Mouse (Mus musculus) retina, postnatal 1 day (tissue): ENCODE measurements around the gene Bsdc1.

Experiments
- DNase-seq: peaks from one replicate; pipeline ENCODE4 v3.0.0-alpha.2; 2012

Bsdc1 gene

GRCm38 (mm10) chr4:129481090-129481489 lies 19.7 kb downstream of the Bsdc1 start:
- no peak for DNase-seq

DNA sequence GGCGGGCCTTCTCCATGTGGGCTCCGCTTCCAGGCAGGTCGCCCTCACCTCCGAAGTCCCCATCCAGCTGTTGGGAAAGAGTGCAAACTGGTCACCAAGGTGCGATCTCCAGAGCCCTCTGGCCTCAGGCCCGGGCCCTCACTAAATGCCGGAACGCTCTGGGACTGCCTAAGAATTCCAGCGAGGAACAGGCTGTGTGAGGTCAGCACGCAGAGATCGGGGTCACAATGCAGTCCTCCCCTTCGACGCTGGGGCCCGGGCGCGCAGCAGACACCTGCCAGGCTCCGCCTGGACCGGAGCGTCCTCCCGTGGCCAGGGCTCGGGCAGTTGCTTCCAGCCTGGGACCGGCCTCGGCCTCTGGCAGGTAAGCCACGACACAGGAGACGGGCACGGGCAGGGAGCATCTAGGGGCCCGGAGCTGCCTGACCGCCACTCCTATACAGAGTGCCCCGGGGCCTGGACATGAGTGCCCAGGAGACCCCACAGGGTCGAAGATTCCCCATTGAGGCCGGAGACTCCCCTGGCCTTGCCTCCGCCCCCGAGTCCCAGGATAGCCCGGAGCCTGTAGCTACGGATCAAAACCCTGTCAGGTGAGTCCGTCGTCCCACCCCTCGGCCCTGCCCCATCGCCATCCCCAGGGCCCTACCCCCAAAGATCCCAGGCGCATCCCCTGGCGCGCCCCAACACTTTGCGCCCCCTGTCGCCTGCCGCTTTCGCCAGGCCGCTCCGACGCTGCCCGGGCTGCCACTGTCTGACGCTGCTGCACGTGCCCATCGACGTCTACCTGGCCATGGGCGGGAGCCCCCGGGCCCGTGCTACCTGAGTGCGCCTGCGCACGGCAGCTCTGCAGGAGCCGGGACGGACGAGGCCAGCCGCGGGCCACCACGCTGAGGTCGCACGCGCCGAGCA lies 29.8 kb downstream of the Bsdc1 start, which contains the start of the genes Tssk3 and Fam229a:
Tssk3 (minus strand) TSS at position 51 of the 909 bp plus-strand sequence.
Fam229a (plus strand) TSS at position 219 of the 909 bp plus-strand sequence.
- peak; percentile 65 for DNase-seq

GRCm38 (mm10) chr4:129494681-129495080 lies 33.3 kb downstream of the Bsdc1 start:
- peak; percentile 14 for DNase-seq

DNA sequence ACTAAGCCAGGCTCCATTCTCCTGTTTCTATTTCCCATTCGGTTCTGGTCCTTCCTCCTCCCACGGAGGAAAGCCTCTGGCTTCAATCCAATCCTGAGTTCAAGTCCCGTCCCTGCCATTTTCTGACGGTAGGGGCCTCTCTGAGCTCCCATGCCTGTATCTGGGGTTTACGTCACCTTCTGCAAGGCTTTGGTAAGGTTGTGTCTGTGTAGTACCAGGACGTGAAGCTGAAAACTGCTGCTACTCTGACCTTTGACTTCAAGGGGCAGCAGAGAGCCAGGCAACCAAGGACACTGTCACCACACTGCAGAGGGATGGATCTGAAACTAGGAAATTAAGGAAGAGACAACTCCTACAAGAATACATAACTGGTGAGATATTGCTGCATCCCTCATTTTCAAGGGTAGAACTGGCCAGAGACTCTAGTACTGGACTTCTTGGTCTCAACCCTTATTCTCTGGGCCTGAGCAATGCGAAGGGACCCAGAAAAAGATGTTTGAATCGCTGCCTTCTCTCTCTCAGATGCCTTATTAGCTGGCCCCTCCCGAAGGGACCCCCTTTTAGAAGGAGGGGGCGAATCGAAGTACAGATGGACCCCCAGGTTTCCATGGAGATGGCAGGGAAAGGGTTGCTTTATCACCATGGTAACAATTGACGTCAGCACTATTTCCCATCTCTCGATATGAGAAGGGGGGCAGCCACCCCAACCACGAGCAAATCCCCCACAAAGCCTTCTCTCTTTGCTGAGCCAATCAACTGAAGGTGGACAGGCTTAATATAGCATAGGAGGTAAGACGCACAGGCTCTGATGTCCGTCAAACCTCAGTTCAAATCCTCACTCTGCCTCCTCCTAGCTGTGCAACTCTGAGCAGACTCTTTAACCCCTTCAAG lies 34.5 kb downstream of the Bsdc1 start:
- DNase-seq: peak; percentile 62

DNA sequence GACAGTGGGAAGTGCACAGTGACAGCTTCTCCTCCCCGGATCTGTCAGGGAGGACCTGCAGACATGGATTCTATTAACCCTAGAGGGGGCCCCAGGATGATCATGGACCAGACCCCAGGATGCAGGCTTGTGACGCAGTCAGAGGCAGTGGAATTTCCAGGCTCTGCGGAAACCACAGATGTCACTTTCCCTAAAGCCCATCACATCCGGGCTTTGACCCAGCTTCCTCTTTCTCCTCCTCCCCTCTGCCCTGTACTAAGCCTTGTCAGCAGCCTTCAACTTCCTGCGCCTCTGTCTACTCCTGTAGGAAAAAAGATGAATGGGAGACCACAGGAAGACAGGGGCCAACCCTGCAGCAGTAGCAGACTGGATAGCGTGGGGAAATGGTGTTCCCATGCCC lies 35.2 kb downstream of the Bsdc1 start:
- DNase-seq: no peak

- no peak for DNase-seq
Observed at GRCm38 (mm10) chr4:129498941-129499340, 37.6 kb downstream of the Bsdc1 start.

- no peak for DNase-seq
Observed at GRCm38 (mm10) chr4:129500017-129500416, 38.6 kb downstream of the Bsdc1 start.

GRCm38 (mm10) chr4:129500607-129501566 lies 39.5 kb downstream of the Bsdc1 start:
- DNase-seq: peak; percentile 92

DNA sequence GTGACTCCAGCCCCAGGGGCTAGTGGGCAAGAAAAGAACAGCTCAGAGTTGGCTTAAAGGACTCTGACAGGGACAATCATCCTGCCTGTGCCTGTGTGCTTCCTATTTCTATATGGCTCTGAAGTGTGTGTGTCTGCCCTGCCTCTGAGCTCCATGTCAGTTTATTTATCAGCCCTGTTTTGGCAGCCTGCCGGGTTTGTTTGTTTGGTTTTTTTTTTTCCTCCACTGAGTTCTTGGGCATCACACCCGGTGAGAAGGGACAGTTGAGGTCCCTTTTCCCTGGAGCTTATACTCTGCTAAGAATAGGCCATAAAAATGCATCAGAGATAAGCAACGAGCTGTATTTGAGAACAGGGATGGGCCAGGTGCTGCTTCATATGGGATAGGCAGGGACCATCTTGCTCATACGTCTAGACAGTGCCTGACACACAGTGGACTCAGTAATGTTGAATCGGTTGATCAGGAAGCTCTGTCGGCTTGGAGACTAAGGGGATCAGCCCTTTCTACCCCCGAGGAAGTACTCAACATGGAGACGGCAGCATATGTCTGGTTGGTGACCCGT lies 41.0 kb downstream of the Bsdc1 start:
- no peak for DNase-seq

DNA sequence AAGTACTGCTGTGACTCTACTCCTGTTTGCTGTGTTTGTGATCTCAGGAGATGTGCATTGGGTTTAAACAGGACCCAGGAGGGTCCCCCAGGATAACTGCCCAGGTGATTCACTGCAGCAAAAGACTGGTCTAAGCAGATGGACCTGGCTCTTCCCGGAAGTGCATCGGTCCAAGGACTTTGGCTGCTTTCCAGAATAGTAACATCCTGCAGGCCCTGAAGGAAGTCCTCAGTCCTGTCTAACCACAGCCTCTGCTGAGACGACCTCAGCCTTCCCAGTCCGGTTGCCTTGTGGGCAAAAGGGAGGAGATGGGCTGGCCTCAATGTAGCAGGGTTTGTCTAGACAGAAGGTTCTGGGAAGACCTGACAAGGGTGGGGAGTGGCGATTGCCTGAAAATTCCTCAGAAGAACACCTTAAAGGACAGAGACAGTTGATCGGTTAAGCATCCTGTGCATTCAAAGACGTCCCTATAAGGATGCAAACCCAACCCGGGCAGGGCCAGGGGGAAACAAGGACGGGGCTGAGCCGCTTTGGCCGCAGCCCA lies 41.6 kb downstream of the Bsdc1 start:
- no peak for DNase-seq

DNA sequence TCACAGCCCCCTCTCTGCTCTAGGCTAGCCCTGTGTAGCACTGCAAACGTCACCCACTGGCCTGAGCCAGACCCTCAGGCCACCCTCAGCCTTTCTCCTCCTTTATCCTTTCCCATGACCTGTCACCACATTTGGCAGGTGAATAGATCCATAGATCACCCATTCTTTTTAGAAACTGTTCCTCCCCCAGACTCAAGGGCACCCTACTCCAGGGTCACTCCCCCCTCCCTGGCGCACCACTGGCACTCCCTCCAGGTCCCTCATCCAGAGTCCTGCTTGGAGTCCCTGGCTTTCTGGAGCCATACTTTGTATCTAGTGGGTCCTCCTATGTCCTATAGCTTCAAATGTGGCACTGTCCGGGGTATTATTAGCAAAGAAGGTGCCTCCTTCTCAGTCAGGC lies 44.1 kb downstream of the Bsdc1 start:
- no peak for DNase-seq

GRCm38 (mm10) chr4:129507434-129508236 lies 46.3 kb downstream of the Bsdc1 start:
- no peak for DNase-seq

DNA sequence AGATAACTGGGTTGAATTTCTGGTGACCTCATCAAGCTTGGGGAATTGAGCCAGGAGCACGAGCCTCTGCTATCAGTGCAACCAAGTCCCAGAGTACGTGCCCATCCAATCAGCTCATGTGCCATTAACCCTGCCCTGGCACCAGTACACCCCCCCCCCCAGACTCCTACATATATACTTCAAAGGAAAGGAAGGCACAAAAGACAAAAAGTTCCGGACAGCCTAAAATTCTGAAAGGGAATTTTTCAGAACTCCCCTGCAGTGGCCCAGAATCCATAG lies 46.8 kb downstream of the Bsdc1 start:
- DNase-seq: no peak

DNA sequence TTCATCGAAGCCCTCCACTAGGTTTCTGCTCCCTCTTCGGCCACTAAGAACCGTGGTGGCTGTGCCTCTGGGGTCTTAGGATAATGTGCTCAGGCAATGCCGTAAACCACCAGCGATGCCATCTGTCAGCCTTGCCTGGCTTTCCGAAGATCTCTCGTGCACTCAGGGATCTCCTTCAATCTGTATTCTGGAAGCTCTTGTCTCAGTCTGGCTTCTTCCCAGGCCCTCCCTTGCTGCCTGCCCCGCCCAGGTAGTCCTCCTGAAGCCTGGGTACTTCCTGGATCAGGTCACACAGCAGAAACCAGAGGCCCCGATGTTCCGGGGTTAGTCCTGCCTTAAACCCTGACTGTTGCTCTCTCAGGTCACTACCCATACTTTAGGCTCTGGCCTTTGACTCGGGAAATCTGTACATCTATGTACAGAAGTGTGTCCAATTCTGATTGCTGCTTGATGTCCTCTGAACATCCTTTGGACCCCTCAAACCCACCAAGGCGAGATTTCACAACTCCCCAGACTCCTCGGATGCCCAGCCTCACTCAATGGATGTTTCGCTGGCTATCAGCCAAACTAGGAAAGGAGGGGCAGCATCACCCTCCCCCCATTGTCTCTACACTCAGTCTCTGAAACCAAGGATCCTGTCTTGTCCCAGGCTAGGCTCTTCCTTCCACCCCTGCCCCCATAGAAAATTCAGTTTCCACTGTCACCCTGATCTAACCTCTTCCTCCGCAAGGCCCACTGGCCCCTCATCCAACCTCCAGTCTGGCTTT lies 47.6 kb downstream of the Bsdc1 start:
- DNase-seq: peak; percentile 65

GRCm38 (mm10) chr4:129509650-129510049 lies 48.3 kb downstream of the Bsdc1 start:
- no peak for DNase-seq

GRCm38 (mm10) chr4:129510723-129511412 lies 49.5 kb downstream of the Bsdc1 start:
- DNase-seq: peak; percentile 60

DNA sequence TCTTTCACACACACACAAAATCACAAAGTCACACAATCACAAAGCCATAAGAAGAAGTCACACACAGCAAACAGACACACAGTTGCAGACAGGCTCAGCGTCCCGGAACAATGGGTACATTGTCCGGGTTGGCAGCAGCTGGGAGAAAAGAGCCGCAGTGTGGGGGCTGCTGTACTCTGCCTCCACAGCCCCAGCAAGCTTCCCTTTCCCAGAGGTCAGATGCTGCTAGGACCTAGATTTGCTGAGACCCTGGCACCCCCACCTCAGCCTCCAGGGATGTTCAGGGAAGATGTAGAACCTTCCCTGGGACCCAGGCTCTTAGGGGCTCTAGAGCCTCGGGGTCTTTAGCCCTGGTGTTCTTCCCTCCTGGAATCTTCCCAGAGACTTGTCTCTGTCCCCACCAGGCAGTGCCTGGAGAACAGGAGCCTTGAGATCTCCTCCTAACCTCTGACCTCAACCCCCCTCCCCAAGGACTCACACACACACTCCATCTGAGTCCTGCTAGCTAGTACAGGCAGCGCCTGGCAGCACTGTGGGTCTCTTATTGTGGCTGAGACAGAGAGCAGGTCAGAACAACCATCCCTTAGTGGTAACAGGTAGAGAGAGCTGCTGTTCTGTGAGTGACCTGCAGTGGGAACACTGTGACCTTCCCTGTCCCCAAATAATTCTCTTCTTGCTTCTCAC lies 50.2 kb downstream of the Bsdc1 start:
- peak; percentile 78 for DNase-seq

DNA sequence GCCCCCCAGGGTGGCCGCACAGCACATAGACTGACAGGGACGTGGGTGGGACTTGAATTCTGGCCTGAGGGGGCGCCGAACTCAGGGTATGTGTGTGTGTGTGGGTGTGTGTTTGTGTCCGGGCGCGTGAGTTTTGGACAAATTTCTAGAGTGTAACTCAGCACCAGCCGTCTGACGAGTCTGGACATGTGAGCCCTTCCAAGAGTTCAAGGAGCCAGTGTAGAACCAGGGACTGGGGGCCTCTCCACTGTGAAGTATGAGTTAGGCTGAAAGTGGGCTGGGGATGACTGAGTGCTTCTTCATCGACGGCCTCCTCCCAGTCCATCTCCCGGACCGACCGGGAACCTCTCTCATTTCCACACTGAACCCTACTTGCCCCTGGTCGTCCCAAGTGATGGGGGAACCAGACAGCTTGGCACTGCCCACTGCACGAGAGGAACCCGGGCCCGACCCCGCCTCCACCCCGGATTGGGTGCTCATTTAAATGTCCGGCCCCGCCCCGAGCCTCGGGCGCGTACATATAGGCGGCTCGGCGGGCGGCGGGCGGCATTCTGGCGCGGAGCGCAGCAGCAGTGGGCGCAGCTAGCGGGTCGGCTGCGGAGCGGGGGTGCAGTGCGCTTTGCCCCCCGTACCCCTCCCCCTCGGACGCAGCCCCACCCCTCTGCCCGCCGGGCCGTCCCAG lies 51.8 kb downstream of the Bsdc1 start, which contains the start of gene Marcksl1:
Marcksl1 (plus strand) TSS at position 496 of the 682 bp plus-strand sequence.
- DNase-seq: peak; percentile 96
